Mouse (Mus musculus): ENCODE results near the gene Trim41.
"Not testable (repeated sequence)": the region's sequence is repeated elsewhere in the genome, so short reads cannot be mapped to it uniquely, and the experiment has no call there.

The Trim41 gene

DNA sequence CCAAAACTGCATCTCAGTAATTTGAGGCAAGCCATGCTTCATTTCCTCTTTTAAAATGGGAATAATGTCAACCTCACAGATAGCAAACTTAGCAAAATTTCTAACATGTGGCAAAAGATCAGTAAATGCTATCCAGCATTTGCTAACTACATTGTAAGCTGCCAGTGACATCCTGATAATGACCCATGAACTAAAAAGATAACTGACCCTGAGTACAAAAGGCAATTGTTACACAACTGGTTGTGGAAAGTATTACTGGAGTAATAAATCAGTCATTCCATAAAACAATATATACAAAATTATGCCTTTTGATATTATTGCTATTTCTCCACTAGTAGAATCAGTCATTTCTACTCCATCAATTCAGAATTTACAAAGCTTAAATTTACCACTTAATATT is 3.4 kb downstream of the Trim41 start:
- no peak for DNase-seq (ENCODE audit: low read depth, low spot score)

DNA sequence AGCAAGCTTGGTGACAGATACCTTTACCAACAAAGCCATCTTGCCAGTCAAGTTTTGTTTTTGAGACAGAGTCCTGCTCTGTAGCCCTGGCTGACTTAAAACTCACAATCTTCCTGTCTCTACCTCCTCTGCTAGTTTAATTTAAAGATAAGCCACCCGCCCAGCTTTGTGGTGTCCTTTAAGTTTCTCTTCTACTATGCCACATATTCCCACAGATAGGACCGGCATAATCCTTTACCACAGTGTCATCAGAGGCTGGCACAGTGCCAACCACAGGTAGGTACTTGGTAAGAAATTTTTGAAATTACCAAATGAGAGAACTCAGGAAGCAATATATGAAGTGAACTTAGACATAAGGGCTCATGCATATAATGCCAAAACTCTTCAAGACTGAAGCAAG is 7.0 kb downstream of the Trim41 start:
- DNase-seq (ENCODE audit: low read depth, low spot score) = no peak

DNA sequence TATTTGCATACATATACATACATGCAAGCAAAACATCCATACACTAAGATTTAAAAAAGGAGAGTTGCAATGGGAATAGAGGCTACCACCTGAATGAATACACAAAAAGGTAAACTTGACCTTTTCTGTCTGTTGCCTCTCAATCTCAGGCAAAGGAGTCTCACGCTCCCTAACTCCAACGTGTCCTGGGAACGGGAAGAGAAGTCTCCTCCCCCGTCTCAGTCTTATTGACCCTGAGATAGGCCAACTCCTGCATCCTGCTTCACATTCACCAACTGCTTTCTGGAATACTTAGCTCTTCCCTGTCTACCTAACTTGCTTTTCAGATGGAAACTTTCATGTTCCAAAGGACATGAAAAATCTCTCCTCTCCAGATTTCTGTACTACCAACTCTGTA is 7.7 kb downstream of the Trim41 start:
- no peak for DNase-seq (ENCODE audit: low read depth, low spot score)

DNA sequence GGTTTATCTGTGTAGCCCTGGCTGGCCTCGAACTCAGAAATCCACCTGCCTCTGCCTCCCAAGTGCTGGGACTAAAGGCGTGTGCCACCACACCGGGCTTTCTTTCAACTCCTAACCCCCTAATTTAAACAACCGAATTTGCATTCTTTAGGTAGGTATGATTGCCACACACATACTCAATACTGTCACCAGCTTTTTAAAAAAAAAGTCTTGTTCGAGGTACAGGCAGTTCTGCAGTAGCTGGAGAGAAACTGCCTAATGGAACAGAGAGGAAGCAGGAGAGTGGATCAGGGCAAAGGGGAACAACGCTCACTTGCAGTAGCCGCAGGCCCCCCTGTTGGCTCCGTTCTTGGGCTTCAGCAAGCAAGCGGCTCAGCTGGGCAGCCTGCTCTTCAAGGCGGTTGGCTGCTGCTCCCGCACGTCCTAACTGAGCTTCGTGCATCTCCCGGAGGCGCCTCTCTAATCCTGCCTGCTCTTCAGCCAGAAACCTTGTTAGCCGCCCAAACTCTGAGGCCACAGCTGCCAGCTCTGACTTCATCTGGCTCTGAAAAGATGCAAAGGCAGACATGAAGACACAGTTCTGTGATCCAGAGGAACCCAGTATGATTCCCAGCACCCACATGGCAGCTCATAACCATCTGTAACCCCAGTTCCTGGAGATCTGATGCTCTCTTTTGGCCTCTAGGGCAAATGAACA is 8.3 kb downstream of the Trim41 start:
- DNase-seq (ENCODE audit: low read depth, low spot score) = no peak

DNA sequence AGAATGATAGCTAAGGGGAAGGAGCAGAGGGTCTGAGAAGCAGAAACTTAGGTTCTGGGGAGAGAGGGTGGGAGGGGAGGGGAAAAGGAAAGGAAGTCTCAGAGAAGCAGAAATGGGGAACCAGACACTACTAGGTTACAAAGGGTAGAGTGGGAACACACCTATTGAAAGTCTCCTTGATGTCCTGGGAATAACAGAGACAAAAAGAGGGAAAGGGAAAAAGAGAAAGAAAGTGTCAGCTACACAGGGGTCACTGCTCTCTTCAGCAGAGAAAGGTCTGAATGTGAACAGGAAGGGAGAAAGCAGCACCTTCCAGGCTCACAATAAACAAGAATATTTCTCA is 8.9 kb downstream of the Trim41 start:
- DNase-seq (ENCODE audit: low read depth, low spot score) = no peak

DNA sequence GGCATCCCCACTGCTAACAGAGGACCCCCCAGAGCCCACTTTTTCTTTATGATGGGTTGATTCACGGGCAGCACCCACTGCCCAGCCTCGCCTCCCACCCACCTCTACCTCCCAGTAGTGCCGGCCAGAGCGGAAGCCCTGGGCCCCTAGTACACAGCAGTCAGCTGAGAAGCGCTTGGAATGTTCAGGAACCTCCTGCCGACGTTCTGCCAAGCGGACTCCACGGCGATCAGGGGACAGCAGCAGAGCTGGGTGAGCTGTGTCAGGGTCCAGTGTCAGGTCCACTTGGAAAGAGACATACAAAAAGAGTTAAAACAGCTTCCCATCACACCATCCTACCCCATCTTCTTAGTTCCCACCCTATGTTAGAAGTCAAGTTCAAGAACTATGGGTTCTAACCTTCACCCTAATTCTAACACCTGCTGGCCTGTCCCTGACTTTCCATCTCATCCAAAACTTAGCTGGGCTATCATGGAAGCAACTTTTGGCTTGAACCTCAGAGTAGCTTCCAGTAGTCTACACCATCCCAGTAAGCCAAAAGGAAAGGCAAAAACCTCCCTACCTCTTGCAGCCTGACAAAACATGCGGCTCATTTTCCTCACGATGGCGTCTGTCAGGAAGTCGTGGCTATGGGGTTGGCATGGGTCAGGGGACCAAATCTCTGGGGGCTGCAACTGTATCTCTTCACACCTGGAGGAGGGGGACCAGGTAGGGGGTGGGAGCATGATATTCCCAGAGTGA is 9.4 kb downstream of the Trim41 start:
- no peak for DNase-seq (ENCODE audit: low read depth, low spot score)

DNA sequence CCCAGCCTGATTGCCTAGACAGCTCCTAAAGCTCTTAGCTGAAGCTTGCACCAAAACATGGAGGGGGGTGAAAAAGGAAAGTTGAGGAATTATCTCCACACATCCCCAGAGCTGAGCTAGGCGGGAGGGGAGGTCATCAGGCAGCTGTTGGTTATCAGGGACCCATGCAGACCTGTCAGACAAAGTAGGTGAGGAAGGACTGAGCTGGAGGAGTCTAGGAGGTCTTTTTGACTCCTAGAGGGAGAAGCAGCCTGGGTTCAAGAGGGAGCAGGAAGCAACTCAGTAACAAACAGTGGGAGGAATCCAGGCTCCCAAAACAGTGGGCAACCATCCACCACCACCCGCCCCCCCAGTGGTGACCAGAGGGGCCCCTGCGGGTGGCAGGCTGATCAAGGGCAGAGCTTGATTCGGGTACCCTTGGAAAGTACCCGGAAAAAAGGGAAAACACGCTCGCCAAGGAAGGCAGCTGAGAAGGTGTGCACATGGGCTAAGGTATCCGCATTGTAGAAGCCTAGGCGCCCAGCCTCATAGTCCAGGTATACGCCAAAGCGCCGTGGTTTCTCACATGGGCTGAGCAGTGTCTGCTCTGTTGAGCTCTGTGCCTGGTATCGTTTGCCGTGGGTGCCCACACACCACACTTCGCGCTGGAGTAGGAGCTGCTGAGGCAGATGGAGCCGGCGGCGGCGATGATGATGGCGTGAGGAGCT is 10.1 kb downstream of the Trim41 start:
- DNase-seq (ENCODE audit: low read depth, low spot score) = no peak

DNA sequence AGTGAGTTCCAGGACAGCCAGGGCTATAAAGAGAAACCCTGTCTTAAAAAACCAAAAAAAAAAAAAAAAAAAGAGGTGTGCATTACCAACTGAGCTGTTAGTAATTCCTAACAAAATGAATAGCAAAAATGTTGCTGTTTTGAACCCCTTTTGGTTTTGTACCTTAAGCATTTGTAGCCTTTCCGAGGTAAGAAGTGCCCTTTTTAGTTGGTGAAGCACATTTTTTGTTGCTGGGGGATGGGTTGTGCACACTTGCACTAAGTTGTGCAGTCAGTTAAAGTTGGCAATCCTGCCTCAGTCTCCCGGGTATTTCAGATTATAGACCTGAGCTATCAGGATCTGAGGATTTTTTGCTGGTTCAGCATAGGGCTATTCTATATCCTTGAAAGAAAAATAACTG is 12.2 kb downstream of the Trim41 start:
- DNase-seq (ENCODE audit: low read depth, low spot score) = no peak

DNA sequence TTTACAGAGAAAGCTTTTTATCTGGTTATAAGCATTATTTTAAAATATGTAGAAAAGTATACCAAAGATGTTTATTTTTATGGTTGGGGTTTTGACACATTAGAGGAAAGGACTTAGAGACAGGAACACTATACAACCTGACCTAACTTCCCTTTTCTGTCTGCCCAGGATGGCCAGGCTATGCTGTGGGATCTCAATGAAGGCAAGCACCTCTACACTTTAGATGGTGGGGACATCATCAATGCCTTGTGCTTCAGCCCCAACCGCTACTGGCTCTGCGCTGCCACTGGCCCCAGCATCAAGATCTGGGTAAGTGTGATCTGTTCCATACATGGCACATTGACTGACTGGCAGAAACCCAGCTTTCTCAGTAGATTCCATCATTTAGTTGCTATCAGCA is 13.2 kb downstream of the Trim41 start:
- no peak for DNase-seq (ENCODE audit: low read depth, low spot score)

DNA sequence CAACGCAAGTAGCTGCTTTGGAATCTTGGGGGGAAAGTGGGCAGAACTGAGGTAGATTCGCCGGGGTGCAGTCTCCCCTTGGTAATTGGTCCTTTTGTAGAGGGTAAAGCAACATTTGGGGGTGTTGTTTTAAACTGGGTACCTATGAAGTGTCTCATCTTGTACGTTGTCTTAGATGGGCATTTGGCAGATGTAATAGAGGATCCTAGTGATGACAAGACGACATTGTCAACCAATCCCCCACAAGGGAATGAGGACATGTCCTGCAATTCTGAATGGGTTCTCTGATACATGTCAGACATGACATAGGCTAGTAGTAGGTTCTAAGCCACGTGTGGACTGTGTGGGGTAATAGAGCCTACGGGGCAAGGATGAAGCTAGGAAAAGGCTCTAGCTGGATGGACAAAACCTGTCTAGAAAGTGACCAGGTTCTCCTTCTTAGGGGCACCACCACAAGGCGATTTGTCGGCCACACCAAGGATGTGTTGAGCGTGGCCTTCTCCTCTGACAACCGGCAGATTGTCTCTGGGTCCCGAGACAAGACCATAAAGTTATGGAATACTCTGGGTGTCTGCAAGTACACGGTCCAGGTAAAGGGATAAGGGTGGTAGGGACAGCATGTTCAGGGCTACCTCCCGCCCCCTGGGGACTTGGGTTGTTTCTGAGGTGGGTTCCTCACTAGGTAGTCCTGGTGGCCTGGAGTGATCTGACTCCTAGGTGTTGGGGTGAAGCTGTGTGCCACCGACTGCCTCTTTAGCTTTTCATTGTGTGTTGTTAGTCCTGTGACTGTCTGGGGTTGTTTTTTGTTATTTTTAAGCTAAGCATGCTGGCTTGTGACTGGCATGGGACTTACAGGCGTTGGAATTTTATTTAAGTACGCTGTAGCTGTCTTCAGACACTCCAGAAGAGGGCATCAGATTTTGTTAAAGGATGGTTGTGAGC is 15.1 kb downstream of the Trim41 start:
- no peak for DNase-seq (ENCODE audit: low read depth, low spot score)

DNA sequence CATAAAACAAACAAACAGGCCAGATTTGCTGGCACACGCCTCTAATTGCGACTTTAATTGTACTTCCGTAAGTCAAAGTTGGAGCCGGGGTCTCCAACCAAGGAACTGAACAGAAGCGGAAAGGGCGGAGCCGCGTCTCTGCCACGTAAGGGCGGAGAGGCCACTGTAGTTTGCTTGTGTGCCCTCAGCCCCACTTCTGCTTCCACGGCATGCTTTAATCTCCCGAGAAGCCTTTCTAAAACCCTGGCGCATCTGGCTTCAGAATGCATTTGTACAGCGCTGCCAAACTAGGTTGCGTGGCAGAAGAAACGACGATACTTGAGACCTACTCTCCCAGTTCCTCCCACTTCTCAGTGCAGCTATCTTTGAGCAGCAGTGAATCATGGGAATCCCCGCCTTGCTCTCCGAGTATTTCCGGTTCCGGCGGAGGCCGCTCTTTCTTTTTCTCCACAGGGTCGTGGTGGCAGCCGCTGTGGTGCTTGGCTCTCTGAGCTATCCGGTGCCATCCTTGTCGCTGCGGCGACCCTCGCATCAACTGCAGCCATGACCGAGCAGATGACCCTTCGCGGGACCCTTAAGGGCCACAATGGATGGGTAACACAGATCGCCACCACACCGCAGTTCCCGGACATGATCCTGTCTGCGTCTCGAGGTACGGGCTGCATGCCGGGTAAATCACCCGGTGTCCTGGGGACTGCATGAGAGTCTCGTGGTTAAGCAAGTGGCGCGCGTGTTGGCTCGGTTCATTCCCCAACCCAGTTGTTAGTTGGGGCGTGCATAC is 17.0 kb downstream of the Trim41 start, which contains the start of gene Rack1:
Gene Rack1 (plus strand): TSS at position 412 of the 781 bp plus-strand sequence.
- peak; percentile 88 for DNase-seq (ENCODE audit: low read depth, low spot score)

DNA sequence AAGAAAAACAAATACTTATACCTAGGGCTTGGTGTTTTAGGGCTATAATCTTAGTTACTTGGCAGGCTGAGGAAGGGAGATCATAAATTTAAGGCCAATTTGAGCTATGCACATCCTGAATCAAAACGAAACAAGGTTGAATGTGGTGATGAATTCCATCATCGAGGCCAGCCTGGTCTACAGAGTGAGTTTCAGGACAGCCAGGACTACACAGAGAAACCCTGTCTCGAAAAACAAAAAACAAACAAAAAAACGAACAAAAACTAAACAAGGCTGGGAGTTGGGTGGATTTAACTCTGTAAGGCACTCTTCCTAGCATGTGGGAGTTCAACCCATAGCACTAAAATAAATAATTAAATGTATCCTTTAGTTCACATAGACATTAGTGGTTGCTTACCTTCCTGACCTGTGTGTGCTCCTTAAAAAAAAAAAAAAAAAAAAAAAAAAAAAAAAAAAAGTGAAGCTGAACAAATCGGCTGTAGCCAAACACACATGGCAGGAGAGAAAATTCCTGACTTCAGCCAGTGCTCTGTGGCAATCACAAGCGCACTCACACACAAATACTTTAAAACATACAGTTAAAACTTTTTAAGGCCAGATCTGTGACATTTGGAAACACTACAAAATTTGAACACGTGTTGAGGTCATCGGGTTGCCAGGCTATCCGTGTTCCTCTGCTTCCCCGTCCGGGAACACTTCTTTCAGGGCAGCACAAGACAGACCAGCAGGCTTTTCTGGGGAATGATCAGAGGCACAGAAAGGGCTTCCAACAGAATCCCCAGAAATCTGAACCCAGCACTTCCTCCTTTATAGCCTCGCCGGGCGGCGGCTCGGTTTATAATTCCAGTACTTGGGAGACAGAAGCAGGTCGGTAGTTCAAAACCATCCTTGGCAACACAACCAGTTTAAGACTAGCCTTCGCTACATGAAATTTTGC is 17.9 kb downstream of the Trim41 start:
- no peak for DNase-seq (ENCODE audit: low read depth, low spot score)

DNA sequence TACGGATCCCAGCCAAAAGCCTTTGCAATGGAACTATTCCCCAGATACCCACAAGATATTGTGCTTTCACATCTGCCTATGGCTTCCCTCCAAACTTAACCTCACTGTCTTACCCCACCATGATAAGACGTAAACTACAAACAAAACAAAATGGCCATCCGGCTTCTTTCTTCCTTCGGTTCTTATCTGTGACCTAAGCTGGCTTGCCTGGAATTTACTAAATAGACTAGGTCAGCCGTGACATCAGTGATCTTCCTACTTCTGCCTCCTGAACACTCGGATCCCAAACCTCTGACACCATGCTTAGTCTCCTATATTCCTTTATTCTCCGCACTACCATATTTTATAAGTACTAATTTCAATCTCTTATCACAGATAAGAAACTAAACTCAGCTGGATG is 18.8 kb downstream of the Trim41 start:
- no peak for DNase-seq (ENCODE audit: low read depth, low spot score)

DNA sequence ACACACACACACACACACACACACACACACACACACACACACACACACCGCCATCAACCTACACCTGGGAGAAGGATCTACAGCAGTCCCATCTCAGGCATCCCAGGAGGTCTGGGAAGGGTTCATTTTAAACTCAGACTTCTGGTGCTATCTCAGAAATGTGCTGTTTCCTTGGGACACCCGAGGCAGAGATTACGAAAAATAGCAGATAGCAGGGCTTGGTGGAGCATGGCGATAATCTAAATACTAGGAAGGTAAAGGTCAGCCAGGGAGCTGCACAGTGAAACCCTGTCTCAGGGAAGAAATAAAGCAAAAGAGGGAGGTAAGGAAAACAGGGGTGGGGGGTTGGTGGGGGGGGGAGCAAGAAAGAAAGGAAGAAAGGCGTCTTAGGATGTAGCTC is 19.9 kb downstream of the Trim41 start:
- DNase-seq (ENCODE audit: low read depth, low spot score) = no peak

DNA sequence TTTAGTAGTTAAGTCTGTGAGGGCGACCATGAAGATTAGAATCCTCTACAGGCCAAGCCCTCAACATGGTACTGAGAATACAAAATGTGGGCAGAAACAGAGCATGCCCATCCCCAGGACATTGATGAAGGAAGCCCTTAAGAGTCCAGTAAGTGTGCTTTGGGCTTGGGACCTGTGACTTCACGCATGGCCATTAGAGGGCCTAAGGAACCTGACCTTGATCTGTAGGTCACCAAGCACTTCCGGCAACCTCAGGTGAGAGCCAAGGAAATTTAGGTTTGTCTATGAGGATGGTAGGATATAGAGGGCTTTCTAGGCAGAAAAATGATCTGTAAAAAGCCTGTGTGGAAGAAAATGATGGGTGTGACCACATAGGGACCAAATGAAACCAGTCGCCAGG is 20.9 kb downstream of the Trim41 start:
- no peak for DNase-seq (ENCODE audit: low read depth, low spot score)

DNA sequence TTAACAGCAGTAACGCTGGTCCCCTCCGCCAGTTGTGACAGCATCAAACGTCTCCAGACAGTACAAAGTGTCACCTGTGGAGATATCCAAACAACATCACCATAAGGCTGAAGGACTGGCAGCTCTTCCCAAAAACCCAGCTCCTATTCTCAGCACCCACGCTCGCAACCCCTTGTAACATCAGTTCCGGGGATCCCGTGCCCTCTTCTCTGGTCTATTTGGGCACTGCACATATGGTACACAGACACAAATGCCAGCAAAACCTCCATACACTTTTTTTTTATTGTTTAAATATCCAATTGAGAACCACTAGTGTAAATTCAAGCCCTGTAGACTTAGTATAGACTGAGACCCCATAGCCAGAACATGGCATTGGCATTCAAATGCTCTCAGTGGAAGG is 21.9 kb downstream of the Trim41 start:
- no peak for DNase-seq (ENCODE audit: low read depth, low spot score)

DNA sequence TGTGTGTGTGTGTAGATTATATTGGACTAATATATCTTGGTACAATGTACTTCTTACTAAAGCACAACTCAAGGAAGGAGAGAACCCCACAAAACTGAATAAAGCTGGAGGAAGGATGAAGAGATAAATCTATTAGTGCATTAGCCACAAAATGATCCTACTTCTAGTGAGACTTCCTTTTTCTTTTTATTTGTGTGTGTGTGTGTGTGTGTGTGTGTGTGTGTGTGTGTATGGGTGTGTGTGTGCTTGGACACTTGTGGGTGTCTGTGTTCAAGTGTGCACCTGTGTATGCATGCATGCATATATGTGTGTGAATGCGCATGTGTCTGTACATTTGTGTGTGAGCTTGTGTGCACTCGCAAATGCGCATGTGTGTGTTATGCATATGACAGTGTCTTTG is 24.0 kb downstream of the Trim41 start:
- DNase-seq (ENCODE audit: low read depth, low spot score) = no peak

DNA sequence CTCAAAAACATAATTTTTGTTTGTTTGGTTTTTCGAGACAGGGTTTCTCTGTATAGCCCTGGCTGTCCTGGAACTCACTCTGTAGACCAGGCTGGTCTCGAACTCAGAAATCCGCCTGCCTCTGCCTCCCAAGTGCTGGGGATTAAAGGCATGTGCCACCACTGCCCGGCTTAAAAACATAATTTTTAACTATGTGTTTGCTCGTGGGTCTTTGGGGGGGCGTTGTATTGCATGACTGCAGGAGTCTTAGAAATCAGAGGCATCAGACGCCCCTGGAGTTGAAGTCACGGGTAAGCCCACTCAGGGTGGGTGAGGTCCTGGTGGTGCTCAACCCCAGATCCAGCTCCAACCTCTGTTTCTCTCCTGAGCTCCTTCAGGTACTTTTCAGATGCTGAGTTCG is 25.3 kb downstream of the Trim41 start:
- DNase-seq (ENCODE audit: low read depth, low spot score) = not testable (repeated sequence)

DNA sequence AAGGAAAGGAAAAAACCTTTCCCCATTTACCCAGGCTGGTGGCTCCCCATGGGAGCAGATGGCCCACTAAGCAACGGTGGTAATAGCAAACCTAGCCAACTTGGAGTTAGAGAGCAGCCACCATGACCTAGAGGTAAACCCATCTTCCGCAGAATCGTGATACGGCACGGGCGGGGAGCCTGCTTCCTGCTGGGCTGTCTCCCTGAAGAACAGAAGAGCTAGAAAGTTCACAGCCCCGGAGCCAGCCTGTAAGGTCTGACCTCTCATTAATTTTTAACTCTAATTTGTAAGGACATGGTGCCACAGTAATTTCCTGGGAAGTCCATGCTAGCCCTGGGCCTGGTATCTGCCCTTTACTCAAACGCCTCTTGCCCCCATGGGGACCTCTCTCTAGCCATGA is 26.2 kb downstream of the Trim41 start:
- no peak for DNase-seq (ENCODE audit: low read depth, low spot score)

Measured in skeletal muscle tissue, adult 2 months (tissue).